Mouse (Mus musculus) erythroblast, embryonic 14.5 days (primary cell): ENCODE data around the gene Prss37.

Source experiments
- GATA1 ChIP-seq: IDR thresholded peaks from 2 replicates; pipeline ENCODE4 v1.6.1; 2012; ENCODE audit warnings: low read length, inconsistent platforms, mixed read lengths
- TAL1 ChIP-seq: IDR thresholded peaks from 3 replicates; pipeline ENCODE4 v1.6.1; 2012; ENCODE audit warnings: low read length, inconsistent platforms, mixed read lengths

DNA sequence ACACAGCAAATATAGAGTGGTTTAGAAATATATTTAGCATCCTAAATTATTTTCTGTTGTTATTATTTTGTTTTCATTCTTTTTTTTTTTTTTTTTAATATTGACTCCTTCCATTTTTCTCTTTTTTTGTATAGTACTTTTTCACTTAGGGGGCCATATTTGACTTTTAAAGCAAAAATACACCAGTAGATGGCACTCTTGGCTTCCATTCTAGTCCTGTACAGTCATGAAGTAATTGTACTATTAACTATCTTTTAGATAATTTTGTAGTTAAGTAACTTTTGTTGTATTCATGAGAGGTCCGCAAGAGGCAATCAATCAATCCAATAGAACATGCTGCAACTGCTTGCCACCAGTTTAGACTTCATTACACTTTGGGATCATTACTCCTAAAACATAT is 39.6 kb downstream of the Prss37 start:
- TF ChIP-seq GATA1 (no peak), TAL1 (no peak)
